Mouse (Mus musculus): Measurements from ENCODE around the gene Rpgrip1. TPM values are rescaled to one million over a fixed set of nuclear protein-coding genes. Genes with fewer than 3 reads are reported as not detected.

Gene Rpgrip1
- polyA plus RNA-seq, 1 experiment from 2014 or later, result 59.1 TPM

- peaks cover 17% of the 10 kb centered on the region for H3K4me1 ChIP-seq (replicated peaks; ENCODE audit: control insufficient read depth, insufficient read depth, low read length)
- no peak overlapping the region for H3K27ac ChIP-seq (ENCODE audit: low read length)
- H3K36me3 ChIP-seq (ENCODE audit: control insufficient read depth, insufficient read depth, low read length), result peaks cover 6% of the 10 kb centered on the region; the same call in 1 of the 2 replicates
- WGBS, result 55% methylated on average over 5 of the region's 5 CpGs
- H3K9ac ChIP-seq (ENCODE audit: low read length), result no peak overlapping the region
- H3K4me3 ChIP-seq (ENCODE audit: low read length), result no peak overlapping the region
- ATAC-seq (ENCODE audit: low read depth), result no peak
- H3K9me3 ChIP-seq (ENCODE audit: control insufficient read depth, low read length), result no peaks in the 10 kb centered on the region
- no peaks in the 10 kb centered on the region for H3K27me3 ChIP-seq (ENCODE audit: control insufficient read depth, insufficient read depth, low read depth, low read length)
- H3K4me2 ChIP-seq (ENCODE audit: low read depth, low read length), result no peak overlapping the region; the same call in 1 of the 2 replicates
Measured at GRCm38 (mm10) chr14:52100170-52100960, 10.1 kb upstream of the Rpgrip1 start.

DNA sequence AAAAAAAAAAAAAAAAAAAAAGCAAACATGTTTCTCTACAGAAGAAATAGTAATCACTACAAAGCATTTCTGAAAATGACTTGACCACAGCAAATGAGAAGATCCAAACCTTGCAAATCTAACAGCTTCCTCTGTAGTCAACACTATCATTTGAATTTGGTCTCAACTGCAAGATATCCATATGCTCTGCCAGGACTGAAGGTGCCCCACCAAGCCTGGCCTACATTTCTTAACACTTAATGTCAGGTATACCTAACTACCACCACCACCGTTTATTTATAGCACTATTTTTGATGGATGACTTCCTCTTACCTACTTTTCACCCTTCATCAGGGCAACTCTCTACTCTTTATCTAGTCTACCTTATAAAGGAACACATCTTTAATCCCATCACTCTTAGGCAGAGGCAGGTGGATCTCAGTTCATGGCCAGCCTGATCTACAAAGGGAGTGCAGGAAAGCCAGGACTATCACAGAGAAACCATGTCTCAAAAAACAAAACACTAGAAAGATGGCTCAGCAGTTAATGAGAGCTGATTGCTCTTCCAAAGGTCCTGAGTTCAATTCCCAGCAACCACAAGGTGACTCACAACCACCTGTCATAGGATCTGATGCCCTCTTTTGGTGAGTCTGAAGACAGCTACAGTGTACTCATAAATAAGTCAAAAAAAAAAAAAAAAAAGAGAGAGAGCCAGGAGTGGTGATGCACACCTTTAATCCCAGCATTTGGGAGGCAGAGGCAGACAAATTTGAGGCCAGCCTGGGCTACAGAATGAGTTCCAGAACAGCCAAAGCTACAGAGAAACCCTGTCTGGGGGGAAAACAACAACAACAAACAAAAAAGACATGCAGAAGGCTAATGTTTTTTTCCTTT lies 9.0 kb upstream of the Rpgrip1 start:
- H3K4me2 ChIP-seq (ENCODE audit: low read depth, low read length), result peak overlapping the region; percentile 64
- H3K36me3 ChIP-seq (ENCODE audit: control insufficient read depth, insufficient read depth, low read length), result peaks cover 4% of the 10 kb centered on the region; the same call in 1 of the 2 replicates
- H3K27me3 ChIP-seq (ENCODE audit: control insufficient read depth, insufficient read depth, low read depth, low read length), result no peaks in the 10 kb centered on the region
- H3K9me3 ChIP-seq (ENCODE audit: control insufficient read depth, low read length), result no peaks in the 10 kb centered on the region
- H3K4me3 ChIP-seq (ENCODE audit: low read length), result peak overlapping the region; percentile 67
- WGBS, result 45% methylated on average over 1 of the region's 1 CpGs
- H3K4me1 ChIP-seq (replicated peaks; ENCODE audit: control insufficient read depth, insufficient read depth, low read length), result peaks cover 23% of the 10 kb centered on the region
- no peak for ATAC-seq (ENCODE audit: low read depth)
- H3K9ac ChIP-seq (ENCODE audit: low read length), result no peak overlapping the region
- no peak overlapping the region for H3K27ac ChIP-seq (ENCODE audit: low read length)

GRCm38 (mm10) chr14:52103474-52103855 lies 7.0 kb upstream of the Rpgrip1 start:
- no peaks in the 10 kb centered on the region for H3K36me3 ChIP-seq (ENCODE audit: control insufficient read depth, insufficient read depth, low read length)
- peak overlapping the region; percentile 90 for H3K9ac ChIP-seq (ENCODE audit: low read length)
- peak overlapping the region; percentile 64; the same call in 1 of the 2 replicates for H3K4me2 ChIP-seq (ENCODE audit: low read depth, low read length)
- peak overlapping the region; percentile 90 for H3K27ac ChIP-seq (ENCODE audit: low read length)
- peak overlapping the region; percentile 67 for H3K4me3 ChIP-seq (ENCODE audit: low read length)
- peak; percentile 2; the same call in 1 of the 2 replicates for ATAC-seq (ENCODE audit: low read depth)
- no peaks in the 10 kb centered on the region for H3K9me3 ChIP-seq (ENCODE audit: control insufficient read depth, low read length)
- H3K27me3 ChIP-seq (ENCODE audit: control insufficient read depth, insufficient read depth, low read depth, low read length), result no peaks in the 10 kb centered on the region
- 0% methylated on average over 30 of the region's 30 CpGs for WGBS
- peaks cover 30% of the 10 kb centered on the region for H3K4me1 ChIP-seq (replicated peaks; ENCODE audit: control insufficient read depth, insufficient read depth, low read length)

DNA sequence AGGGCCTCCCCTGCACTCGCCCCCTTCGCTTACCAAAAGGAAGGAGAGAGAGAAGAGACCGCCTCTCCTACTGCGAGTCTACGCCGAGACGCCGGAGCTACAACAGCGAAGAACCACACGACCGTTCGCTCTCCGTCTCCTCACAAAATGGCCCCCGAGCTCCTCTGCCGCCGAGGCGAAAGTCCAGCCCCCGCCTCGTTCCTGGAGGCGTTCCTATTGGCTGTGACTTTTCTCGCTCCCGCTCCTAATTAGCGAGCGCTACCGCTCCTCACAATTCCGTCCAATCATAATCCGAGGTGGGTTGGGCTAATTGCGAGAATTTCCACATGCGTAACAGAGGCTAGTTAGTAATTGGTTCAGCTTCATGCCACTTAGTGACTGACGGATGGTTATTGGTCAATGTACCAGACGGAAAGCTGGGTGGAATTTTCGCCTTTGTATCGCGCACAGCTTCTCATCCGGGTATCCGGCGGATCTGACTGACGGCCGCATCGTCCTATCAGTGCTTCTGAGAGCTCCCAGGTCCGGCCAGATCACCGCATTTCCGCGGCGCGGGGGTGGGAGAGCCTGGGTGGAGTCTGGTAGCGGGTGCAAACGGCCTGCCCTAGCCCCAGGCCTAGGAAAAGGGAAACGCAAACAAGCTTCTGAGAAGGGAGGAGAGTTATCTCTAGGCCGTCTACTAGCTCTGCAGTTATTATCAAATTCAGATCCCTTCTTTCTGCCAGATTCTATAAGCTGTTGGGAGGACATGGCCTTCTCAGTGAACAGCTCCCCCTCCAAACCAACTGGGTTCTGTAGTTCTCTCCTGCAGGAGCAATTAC lies 6.4 kb upstream of the Rpgrip1 start, which contains the start of gene Hnrnpc:
TSS of gene Hnrnpc (minus strand) at position 173 of the 821 bp plus-strand sequence.
- H3K4me1 ChIP-seq (replicated peaks; ENCODE audit: control insufficient read depth, insufficient read depth, low read length), result peaks cover 30% of the 10 kb centered on the region
- peak within 1 kb of the TSS; percentile 67 for H3K4me3 ChIP-seq (ENCODE audit: low read length)
- H3K27ac ChIP-seq (ENCODE audit: low read length), result peak within 1 kb of the TSS; percentile 98
- H3K9me3 ChIP-seq (ENCODE audit: control insufficient read depth, low read length), result no peaks in the 10 kb centered on the region
- WGBS, result under 1% methylated on average over 50 of the region's 50 CpGs
- peak; percentile 97 for ATAC-seq (ENCODE audit: low read depth)
- peak within 1 kb of the TSS; percentile 72 for H3K4me2 ChIP-seq (ENCODE audit: low read depth, low read length)
- H3K9ac ChIP-seq (ENCODE audit: low read length), result peak within 1 kb of the TSS; percentile 90
- no peaks in the 10 kb centered on the region for H3K27me3 ChIP-seq (ENCODE audit: control insufficient read depth, insufficient read depth, low read depth, low read length)
- no peaks in the 10 kb centered on the region for H3K36me3 ChIP-seq (ENCODE audit: control insufficient read depth, insufficient read depth, low read length)

GRCm38 (mm10) chr14:52104677-52105285 lies 5.7 kb upstream of the Rpgrip1 start:
- Histone ChIP-seq H3K4me2 (ENCODE audit: low read depth, low read length) (peak overlapping the region; percentile 72), H3K36me3 (ENCODE audit: control insufficient read depth, insufficient read depth, low read length) (no peaks in the 10 kb centered on the region), H3K27me3 (ENCODE audit: control insufficient read depth, insufficient read depth, low read depth, low read length) (no peaks in the 10 kb centered on the region), H3K27ac (ENCODE audit: low read length) (peak overlapping the region; percentile 98), H3K4me1 (replicated peaks; ENCODE audit: control insufficient read depth, insufficient read depth, low read length) (peaks cover 28% of the 10 kb centered on the region), H3K9me3 (ENCODE audit: control insufficient read depth, low read length) (no peaks in the 10 kb centered on the region), H3K4me3 (ENCODE audit: low read length) (peak overlapping the region; percentile 46), H3K9ac (ENCODE audit: low read length) (peak overlapping the region; percentile 75)
- ATAC-seq (ENCODE audit: low read depth), result no peak; the same call in none of the 2 replicates
- 32% methylated on average over 7 of the region's 7 CpGs for WGBS

- Histone ChIP-seq H3K27me3 (ENCODE audit: control insufficient read depth, insufficient read depth, low read depth, low read length) (no peaks in the 10 kb centered on the region), H3K27ac (ENCODE audit: low read length) (peak overlapping the region; percentile 11; the same call in 1 of the 2 replicates), H3K9ac (ENCODE audit: low read length) (no peak overlapping the region; the same call in 1 of the 2 replicates), H3K9me3 (ENCODE audit: control insufficient read depth, low read length) (no peaks in the 10 kb centered on the region), H3K4me2 (ENCODE audit: low read depth, low read length) (no peak overlapping the region), H3K4me3 (ENCODE audit: low read length) (no peak overlapping the region), H3K36me3 (ENCODE audit: control insufficient read depth, insufficient read depth, low read length) (no peaks in the 10 kb centered on the region), H3K4me1 (replicated peaks; ENCODE audit: control insufficient read depth, insufficient read depth, low read length) (peaks cover 26% of the 10 kb centered on the region)
- 64% methylated on average over 2 of the region's 2 CpGs for WGBS
- ATAC-seq (ENCODE audit: low read depth), result no peak
Measured at GRCm38 (mm10) chr14:52105308-52105707, 5.2 kb upstream of the Rpgrip1 start.

- Histone ChIP-seq H3K36me3 (ENCODE audit: control insufficient read depth, insufficient read depth, low read length) (no peaks in the 10 kb centered on the region), H3K27me3 (ENCODE audit: control insufficient read depth, insufficient read depth, low read depth, low read length) (no peaks in the 10 kb centered on the region), H3K9ac (ENCODE audit: low read length) (peak overlapping the region; percentile 55), H3K4me3 (ENCODE audit: low read length) (peak overlapping the region; percentile 14; the same call in 1 of the 2 replicates), H3K4me2 (ENCODE audit: low read depth, low read length) (peak overlapping the region; percentile 45), H3K27ac (ENCODE audit: low read length) (peak overlapping the region; percentile 93), H3K4me1 (replicated peaks; ENCODE audit: control insufficient read depth, insufficient read depth, low read length) (peaks cover 23% of the 10 kb centered on the region), H3K9me3 (ENCODE audit: control insufficient read depth, low read length) (no peaks in the 10 kb centered on the region)
- ATAC-seq (ENCODE audit: low read depth), result peak; percentile 43
- 3% methylated on average over 10 of the region's 10 CpGs for WGBS
Measured at GRCm38 (mm10) chr14:52106741-52107140, 3.8 kb upstream of the Rpgrip1 start.

GRCm38 (mm10) chr14:52108025-52108424 lies 2.5 kb upstream of the Rpgrip1 start:
- H3K27me3 ChIP-seq (ENCODE audit: control insufficient read depth, insufficient read depth, low read depth, low read length), result no peaks in the 10 kb centered on the region
- H3K27ac ChIP-seq (ENCODE audit: low read length), result no peak overlapping the region
- peaks cover 18% of the 10 kb centered on the region for H3K4me1 ChIP-seq (replicated peaks; ENCODE audit: control insufficient read depth, insufficient read depth, low read length)
- H3K36me3 ChIP-seq (ENCODE audit: control insufficient read depth, insufficient read depth, low read length), result no peaks in the 10 kb centered on the region
- no peak for ATAC-seq (ENCODE audit: low read depth)
- no peak overlapping the region for H3K4me2 ChIP-seq (ENCODE audit: low read depth, low read length)
- H3K9ac ChIP-seq (ENCODE audit: low read length), result no peak overlapping the region
- 73% methylated on average over 2 of the region's 2 CpGs for WGBS
- H3K9me3 ChIP-seq (ENCODE audit: control insufficient read depth, low read length), result no peaks in the 10 kb centered on the region
- H3K4me3 ChIP-seq (ENCODE audit: low read length), result no peak overlapping the region

Data from lung, embryonic 16.5 days (tissue).